8 mouse cellular contexts compared by ENCODE assay signal in genomic region chr13:3610118-3610794, GRCm38 (mm10). TPM values are rescaled to one million over a fixed set of nuclear protein-coding genes. Genes with fewer than 3 reads are reported as not detected.
A peak's percentile ranks its signal among the peaks of the same experiment; 100 is the strongest.
DNase-seq lines count a peak whose midpoint lies in the region; ATAC-seq lines count a peak whose summit lies in the region.

No protein-coding gene starts in this region.

- peak overlapping the region; percentile 65 for H3K27ac ChIP-seq in brown adipose tissue, adult 24 weeks (replicated peaks; ENCODE audit: low read depth, low read length)
- peak overlapping the region; percentile 89 for H3K27ac ChIP-seq in midbrain, embryonic 16.5 days (ENCODE audit: low read length)

- no peaks in the 10 kb centered on the region for H3K36me3 ChIP-seq in midbrain, embryonic 16.5 days (ENCODE audit: control insufficient read depth, insufficient read depth, low read length)

- WGBS in midbrain, embryonic 16.5 days = under 1% methylated on average over 36 of the region's 50 CpGs

- H3K4me3 ChIP-seq in brown adipose tissue, adult 24 weeks (ENCODE audit: insufficient read depth, low read depth, low read length) = peak overlapping the region; percentile 91
- peak overlapping the region; percentile 99 for H3K4me3 ChIP-seq in midbrain, embryonic 16.5 days (ENCODE audit: low read depth, low read length)

- peaks cover 6% of the 10 kb centered on the region; the same call in 1 of the 2 replicates for H3K27me3 ChIP-seq in midbrain, embryonic 16.5 days (ENCODE audit: control insufficient read depth, insufficient read depth, low read depth, low read length)

- H3K4me2 ChIP-seq in midbrain, embryonic 16.5 days (ENCODE audit: low read length) = peak overlapping the region; percentile 88

- peak; percentile 54 for DNase-seq in thymus, postnatal 0 days (ENCODE audit: low spot score)
- no peak for DNase-seq in thymus, postnatal 14 days
- DNase-seq in frontal cortex, postnatal 25 days (ENCODE audit: low spot score in 2 of 2) = peak; percentile 14 to 17
- DNase-seq in induced T-regulatory cell, adult 2 months (ENCODE audit: low read depth) = peak; percentile 77
- peak; percentile 45 for DNase-seq in liver
- DNase-seq in testis, postnatal 10 days (ENCODE audit: low spot score) = peak; percentile 73

- no peaks in the 10 kb centered on the region for H3K4me1 ChIP-seq in brown adipose tissue, adult 24 weeks (ENCODE audit: control insufficient read depth, insufficient read depth, insufficient read length, low read length)
- H3K4me1 ChIP-seq in midbrain, embryonic 16.5 days (ENCODE audit: control insufficient read depth, insufficient read depth, low read length) = peaks cover 10% of the 10 kb centered on the region

- no peaks in the 10 kb centered on the region for H3K9me3 ChIP-seq in midbrain, embryonic 16.5 days (replicated peaks; ENCODE audit: control insufficient read depth, low read length, poor library complexity, severe bottlenecking)

- peak overlapping the region; percentile 81 for H3K9ac ChIP-seq in midbrain, embryonic 16.5 days (ENCODE audit: low read depth, low read length)

- peak; percentile 60 for ATAC-seq in midbrain, embryonic 16.5 days

RNA-seq across cellular contexts. Expression of gene Fam208b, which starts 0.7 kb away (rescaled TPM):
- 10.7 and 12.5 TPM in 2 replicates for polyA plus RNA-seq in thymus, postnatal 0 days (2015; fragmentation: Nextera tagmentation; extraction: Ambion mirVana)
- polyA plus RNA-seq in brown adipose tissue, adult 24 weeks (2012; ENCODE audit: insufficient read depth, insufficient read length, missing spikeins) = 4.7 and 6.2 TPM in 2 replicates
- polyA plus RNA-seq in midbrain, embryonic 16.5 days (2015; fragmentation: Nextera tagmentation; extraction: Ambion mirVana) = 15.6 and 19.5 TPM in 2 replicates

RNA-seq across cellular contexts. Expression of gene Asb13, which starts 23.6 kb away (rescaled TPM):
- 6.5 and 7.5 TPM in 2 replicates for polyA plus RNA-seq in thymus, postnatal 0 days (2015; fragmentation: Nextera tagmentation; extraction: Ambion mirVana)
- 9.4 and 10.5 TPM in 2 replicates for polyA plus RNA-seq in brown adipose tissue, adult 24 weeks (2012; ENCODE audit: insufficient read depth, insufficient read length, missing spikeins)
- 16.9 and 21.0 TPM in 2 replicates for polyA plus RNA-seq in midbrain, embryonic 16.5 days (2015; fragmentation: Nextera tagmentation; extraction: Ambion mirVana)
